Mouse (Mus musculus) kidney, adult 2 months (tissue): ENCODE results near the gene Fbxo24. TPM values are rescaled to one million over a fixed set of nuclear protein-coding genes. Genes with fewer than 3 reads are reported as not detected.

ENCODE experiments used
- DNase-seq: peaks from one replicate; pipeline ENCODE4 v3.0.0; 2021
- H3K27ac ChIP-seq: fragments of 200-500 bp; 2 replicates; pipeline ENCODE4 v1.5.1; 2012; ENCODE audit warnings: low read depth, low read length, control low read depth, inconsistent platforms; ENCODE audit not compliant: insufficient read depth
- H3K27me3 ChIP-seq: fragments of 200-500 bp; replicated peaks from 2 replicates; pipeline ENCODE4 v1.6.1; 2012; ENCODE audit warnings: mild to moderate bottlenecking, moderate library complexity, low read length, inconsistent platforms; ENCODE audit not compliant: control insufficient read depth, insufficient read depth
- H3K36me3 ChIP-seq: fragments of 200-500 bp; 2 replicates; pipeline ENCODE4 v1.6.1; 2012; ENCODE audit warnings: mild to moderate bottlenecking, moderate library complexity, low read length, inconsistent platforms; ENCODE audit not compliant: control insufficient read depth, insufficient read depth
- H3K4me1 ChIP-seq: fragments of 200-500 bp; 2 replicates; pipeline ENCODE4 v1.6.1; 2011; ENCODE audit warnings: low read length; ENCODE audit not compliant: control insufficient read depth, insufficient read depth
- H3K4me3 ChIP-seq: fragments of 200-500 bp; 2 replicates; pipeline ENCODE4 v1.5.1; 2011; ENCODE audit warnings: mild to moderate bottlenecking, low read depth, low read length, control low read depth; ENCODE audit not compliant: insufficient read depth
- CTCF ChIP-seq: fragments of 200-500 bp; conservative IDR thresholded peaks from 2 replicates; pipeline ENCODE4 v1.5.1; 2011; ENCODE audit warnings: low read depth, mild to moderate bottlenecking, control low read depth, low read length, moderate library complexity, mixed read lengths; ENCODE audit not compliant: insufficient read depth, insufficient read length
- POLR2A ChIP-seq: fragments of 200-500 bp; IDR thresholded peaks from one replicate; pipeline ENCODE4 v1.6.1; 2011; ENCODE audit warnings: low read depth, low read length, control low read depth
- WGBS: fragments of 180-500 bp; shearing (Covaris S2); methylation state at CpG from one replicate; pipeline ENCODE4 v1.1.7; 2018; 5-methylcytosine and 5-hydroxymethylcytosine counted together
- polyA plus RNA-seq: library from polyadenylated mRNA; depleted of rRNA; stranded (reverse); fragments of >200 nt; gene quantifications from 2 replicates; pipeline ENCODE4 v1.2.3, GENCODE M21; 2012

Fbxo24 gene
- polyA plus RNA-seq, 1 experiment, result 0.20 TPM

- Histone ChIP-seq H3K4me1 (no peaks in the 10 kb centered on the region), H3K4me3 (peak overlapping the region; percentile 1; the same call in 1 of the 2 replicates), H3K27ac (no peak overlapping the region), H3K36me3 (no peaks in the 10 kb centered on the region), H3K27me3 (no peaks in the 10 kb centered on the region)
- WGBS, result 11% methylated on average over 27 of the region's 27 CpGs
- peak; percentile 40 for DNase-seq
- TF ChIP-seq CTCF (no peak; the same call in 1 of the 2 replicates), POLR2A (no peak)
Measured at GRCm38 (mm10) chr5:137574470-137574901, 54.3 kb downstream of the Fbxo24 start.

GRCm38 (mm10) chr5:137570691-137571586, 57.9 kb downstream of the Fbxo24 start:
- DNase-seq, result no peak
- TF ChIP-seq CTCF, result no peak; the same call in 1 of the 2 replicates
- TF ChIP-seq POLR2A, result no peak
- no peak overlapping the region for H3K27ac ChIP-seq
- H3K36me3 ChIP-seq, result no peaks in the 10 kb centered on the region
- no peak overlapping the region for H3K4me3 ChIP-seq
- no peaks in the 10 kb centered on the region for H3K4me1 ChIP-seq
- WGBS, result 76% methylated on average over 17 of the region's 17 CpGs
- no peaks in the 10 kb centered on the region for H3K27me3 ChIP-seq

- H3K4me3 ChIP-seq, result no peak overlapping the region
- no peak for DNase-seq
- no peaks in the 10 kb centered on the region for H3K27me3 ChIP-seq
- H3K36me3 ChIP-seq, result no peaks in the 10 kb centered on the region
- H3K27ac ChIP-seq, result no peak overlapping the region
- WGBS, result 42% methylated on average over 7 of the region's 7 CpGs
- TF ChIP-seq CTCF (no peak), POLR2A (no peak)
- no peaks in the 10 kb centered on the region for H3K4me1 ChIP-seq
Measured at GRCm38 (mm10) chr5:137570181-137570580, 58.6 kb downstream of the Fbxo24 start.

DNA sequence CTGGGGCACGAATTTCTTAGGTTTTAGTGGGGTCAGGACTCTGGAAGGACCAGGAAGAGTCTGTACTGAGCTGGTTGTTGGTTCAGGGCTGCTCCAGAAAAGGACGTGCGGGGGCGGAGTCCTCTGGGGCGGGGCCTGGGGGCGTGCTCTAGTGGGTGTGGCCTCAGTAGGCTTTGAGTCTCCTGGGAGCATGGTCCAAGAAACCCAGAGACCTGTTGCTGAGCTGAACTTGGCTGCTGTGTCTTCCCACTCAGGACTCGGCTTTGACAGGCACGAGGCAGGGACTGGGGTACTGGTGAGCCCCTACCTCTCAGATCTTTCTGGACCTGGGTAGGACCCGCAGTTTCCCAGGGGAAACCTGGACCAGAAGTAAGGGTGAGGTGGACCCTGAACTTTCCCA, 59.1 kb downstream of the Fbxo24 start, which contains the start of gene Tfr2:
Tfr2 (plus strand) TSS at position 176 of the 400 bp plus-strand sequence.
- Histone ChIP-seq H3K4me1 (no peaks in the 10 kb centered on the region), H3K27me3 (no peaks in the 10 kb centered on the region), H3K36me3 (no peaks in the 10 kb centered on the region), H3K4me3 (no peak within 1 kb of the TSS), H3K27ac (no peak within 1 kb of the TSS)
- 25% methylated on average over 9 of the region's 9 CpGs for WGBS
- peak; percentile 77 for DNase-seq
- no peak for TF ChIP-seq POLR2A
- no peak for TF ChIP-seq CTCF

DNA sequence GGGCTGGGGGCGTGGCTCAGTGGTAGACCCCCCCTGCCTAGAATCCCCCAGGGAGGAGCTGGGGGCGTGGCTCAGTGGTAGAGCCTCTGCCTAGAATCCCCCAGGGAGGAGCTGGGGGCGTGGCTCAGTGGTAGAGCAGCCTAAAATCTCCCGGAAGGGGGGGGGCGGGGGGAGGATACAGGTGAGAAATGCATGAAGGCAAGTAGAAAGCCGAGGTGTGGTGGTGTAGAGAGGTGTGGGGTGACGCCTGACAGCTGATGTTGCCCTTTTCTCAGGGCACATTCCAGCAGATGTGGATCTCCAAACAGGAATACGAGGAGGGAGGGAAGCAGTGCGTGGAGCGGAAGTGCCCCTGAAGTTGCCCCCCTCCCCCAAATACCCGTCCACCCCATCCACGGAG, 59.8 kb downstream of the Fbxo24 start:
- no peak for TF ChIP-seq CTCF
- TF ChIP-seq POLR2A, result no peak
- H3K4me1 ChIP-seq, result no peaks in the 10 kb centered on the region
- no peak overlapping the region for H3K27ac ChIP-seq
- H3K4me3 ChIP-seq, result no peak overlapping the region
- no peak for DNase-seq
- H3K36me3 ChIP-seq, result no peaks in the 10 kb centered on the region
- WGBS, result 76% methylated on average over 12 of the region's 12 CpGs
- no peaks in the 10 kb centered on the region for H3K27me3 ChIP-seq

DNA sequence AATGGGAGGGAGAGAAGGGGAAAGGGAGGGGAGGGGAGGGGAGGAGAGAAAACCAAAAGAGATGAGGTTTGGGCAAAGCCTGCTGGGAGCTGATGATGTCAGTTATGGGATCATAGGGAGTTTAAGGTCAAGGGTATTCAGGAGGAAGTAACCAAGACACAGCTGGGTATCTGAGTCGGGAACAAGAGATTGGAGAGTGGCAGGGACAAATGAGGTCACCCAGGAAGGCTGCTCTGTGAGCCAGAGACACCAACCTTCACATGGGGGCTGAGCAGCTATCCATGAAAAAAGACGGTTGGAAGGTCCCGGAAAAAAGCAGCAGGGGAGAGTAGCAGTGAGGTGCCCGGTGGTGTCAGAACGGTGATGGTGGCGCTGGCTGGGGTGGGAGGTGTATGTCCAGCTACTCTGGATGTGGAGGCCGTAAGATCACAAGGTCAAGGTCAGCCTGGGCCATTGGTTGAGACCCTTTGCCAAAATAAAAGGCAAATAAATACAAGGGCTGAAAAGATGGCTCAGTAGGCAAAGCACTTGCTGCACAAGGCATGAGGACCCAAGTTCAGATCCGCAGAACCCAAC, 60.5 kb downstream of the Fbxo24 start:
- no peak for DNase-seq
- Histone ChIP-seq H3K27ac (no peak overlapping the region), H3K36me3 (no peaks in the 10 kb centered on the region), H3K27me3 (no peaks in the 10 kb centered on the region), H3K4me3 (no peak overlapping the region), H3K4me1 (no peaks in the 10 kb centered on the region)
- TF ChIP-seq CTCF (no peak), POLR2A (no peak)
- 68% methylated on average over 8 of the region's 8 CpGs for WGBS

GRCm38 (mm10) chr5:137566416-137566815, 62.4 kb downstream of the Fbxo24 start:
- DNase-seq, result no peak
- Histone ChIP-seq H3K4me1 (no peaks in the 10 kb centered on the region), H3K27ac (no peak overlapping the region), H3K27me3 (no peaks in the 10 kb centered on the region), H3K36me3 (no peaks in the 10 kb centered on the region), H3K4me3 (no peak overlapping the region)
- 97% methylated on average over 5 of the region's 5 CpGs for WGBS
- TF ChIP-seq CTCF (no peak), POLR2A (no peak)
